ENCODE assay signal across 12 mouse cellular contexts in genomic region chr5:81224465-81224864, GRCm38 (mm10).
"Had no signal": no experiment of that assay in that cellular context is flagged by ENCODE, and none has a peak within 500 bp of the region (broad histone marks: within the 10 kb centered on the region; RNA-seq: fewer than 3 reads in every experiment).

No protein-coding gene starts in this region.

- H3K9ac ChIP-seq: limb, embryonic 15.5 days; liver, embryonic 12.5 days; lung, embryonic 15.5 days; neural tube, embryonic 12.5 days had no signal

- H3K36me3 ChIP-seq: limb, embryonic 15.5 days; liver, embryonic 12.5 days; lung, embryonic 15.5 days; midbrain, embryonic 10.5 days; neural tube, embryonic 12.5 days had no signal

- ATAC-seq: liver, embryonic 12.5 days had no signal

- H3K27ac ChIP-seq: kidney, postnatal 0 days; limb, embryonic 15.5 days; liver, embryonic 12.5 days; lung, embryonic 15.5 days; midbrain, embryonic 10.5 days; neural tube, embryonic 12.5 days had no signal

- H3K4me2 ChIP-seq: limb, embryonic 15.5 days; liver, embryonic 12.5 days; lung, embryonic 15.5 days; neural tube, embryonic 12.5 days had no signal

- H3K4me1 ChIP-seq: limb, embryonic 15.5 days; liver, embryonic 12.5 days; lung, embryonic 15.5 days; midbrain, embryonic 10.5 days; neural tube, embryonic 12.5 days had no signal

- H3K9me3 ChIP-seq: limb, embryonic 15.5 days; liver, embryonic 12.5 days; lung, embryonic 15.5 days; midbrain, embryonic 10.5 days; neural tube, embryonic 12.5 days had no signal

- DNase-seq: kidney, adult 9 months; kidney, postnatal 36 days; layer of hippocampus, adult 9-11 months; lung, postnatal 36 days; midbrain, embryonic 14.5 days; thymus, postnatal 36 days had no signal

- H3K4me3 ChIP-seq: limb, embryonic 15.5 days; liver, embryonic 12.5 days; lung, embryonic 15.5 days; midbrain, embryonic 10.5 days; neural tube, embryonic 12.5 days had no signal

- H3K27me3 ChIP-seq: limb, embryonic 15.5 days; liver, embryonic 12.5 days; lung, embryonic 15.5 days; neural tube, embryonic 12.5 days had no signal
